Comparison of ENCODE assay signal across 8 mouse cellular contexts in the genomic region with DNA sequence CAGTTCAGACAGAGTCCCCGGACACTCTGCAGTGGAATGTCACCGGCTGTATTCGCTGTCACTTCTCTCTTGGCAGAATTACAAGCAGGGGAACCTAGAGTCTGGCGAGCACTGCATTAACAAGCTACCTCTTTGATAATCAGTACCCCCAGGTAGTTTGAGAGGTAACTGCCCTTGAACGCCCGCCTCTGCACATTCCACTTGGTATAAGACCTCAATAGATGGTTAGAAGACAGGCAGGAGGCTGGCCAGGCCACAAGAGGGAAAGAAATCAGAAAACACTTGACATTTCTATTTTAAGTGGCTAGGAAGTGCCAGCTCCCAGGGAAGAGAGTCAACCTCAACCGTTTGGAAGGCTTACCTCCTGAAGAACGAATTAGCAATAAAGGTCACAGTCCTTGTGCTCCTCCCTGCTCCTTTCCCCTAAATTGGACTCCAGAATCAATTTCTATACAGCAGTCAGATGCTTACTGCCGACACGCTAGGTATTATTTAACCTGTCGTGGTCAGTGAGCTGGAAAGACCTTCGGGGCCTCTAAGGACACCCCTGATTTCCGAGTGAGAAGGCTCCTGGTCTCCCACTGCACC. TPM values are rescaled to one million over a fixed set of nuclear protein-coding genes. Genes with fewer than 3 reads are reported as not detected.
A peak's percentile ranks its signal among the peaks of the same experiment; 100 is the strongest.
DNase-seq lines count a peak whose midpoint lies in the region; ATAC-seq and TF ChIP-seq lines count a peak whose summit lies in the region.

No protein-coding gene starts in this region.

- DNase-seq in brain, embryonic 14.5 days (ENCODE audit: low read depth): peak; percentile 47
- peak; percentile 50 to 65 for DNase-seq in kidney, postnatal 25 days
- no peak for DNase-seq in thymus, postnatal 25 days
- DNase-seq in right cerebral cortex, postnatal 36 days (ENCODE audit: low spot score in 2 of 2): no peak
- DNase-seq in ovary, postnatal 10 days (ENCODE audit: low spot score): no peak

- TF ChIP-seq CTCF in E14TG2a.4 (conservative IDR thresholded peaks at IDR 0.05; ENCODE audit: low read length): no peak
- TF ChIP-seq CTCF in brain, embryonic 14.5 days (IDR thresholded peaks at IDR 0.05; ENCODE audit: borderline replicate concordance, extremely low read depth, insufficient read depth, insufficient read length): no peak

- no peak for TF ChIP-seq POLR2A in brain, embryonic 14.5 days (IDR thresholded peaks at IDR 0.05; ENCODE audit: borderline replicate concordance, extremely low read depth, insufficient read depth, insufficient read length, poor library complexity, severe bottlenecking)

- H3K9me3 ChIP-seq in E14TG2a.4 (ENCODE audit: low read length): no peaks in the 10 kb centered on the region
- no peaks in the 10 kb centered on the region for H3K9me3 ChIP-seq in heart, embryonic 15.5 days (replicated peaks)
- no peaks in the 10 kb centered on the region for H3K9me3 ChIP-seq in midbrain, embryonic 12.5 days

- peak overlapping the region; percentile 97 for H3K27ac ChIP-seq in heart, embryonic 15.5 days
- H3K27ac ChIP-seq in midbrain, embryonic 12.5 days (replicated peaks): peak overlapping the region; percentile 79

- peak overlapping the region; percentile 80 for H3K4me2 ChIP-seq in heart, embryonic 15.5 days
- H3K4me2 ChIP-seq in midbrain, embryonic 12.5 days (replicated peaks): peak overlapping the region; percentile 66

- H3K36me3 ChIP-seq in E14TG2a.4 (ENCODE audit: insufficient read depth, low read length): no peaks in the 10 kb centered on the region
- no peaks in the 10 kb centered on the region for H3K36me3 ChIP-seq in heart, embryonic 15.5 days
- no peaks in the 10 kb centered on the region for H3K36me3 ChIP-seq in midbrain, embryonic 12.5 days

- WGBS in heart, embryonic 15.5 days: 28% methylated on average over 13 of the region's 13 CpGs
- 49% methylated on average over 13 of the region's 13 CpGs for WGBS in midbrain, embryonic 12.5 days

- H3K4me3 ChIP-seq in E14TG2a.4 (replicated peaks; ENCODE audit: low read length): peak overlapping the region; percentile 88
- H3K4me3 ChIP-seq in heart, embryonic 15.5 days: peak overlapping the region; percentile 60
- peak overlapping the region; percentile 74 for H3K4me3 ChIP-seq in midbrain, embryonic 12.5 days

- H3K27me3 ChIP-seq in E14TG2a.4 (ENCODE audit: insufficient read depth, low read length): peaks cover 4% of the 10 kb centered on the region; the same call in 1 of the 2 replicates
- no peaks in the 10 kb centered on the region for H3K27me3 ChIP-seq in heart, embryonic 15.5 days
- no peaks in the 10 kb centered on the region for H3K27me3 ChIP-seq in midbrain, embryonic 12.5 days

- H3K9ac ChIP-seq in heart, embryonic 15.5 days: peak overlapping the region; percentile 77
- peak overlapping the region; percentile 85 for H3K9ac ChIP-seq in midbrain, embryonic 12.5 days (replicated peaks)

- peaks cover 55% of the 10 kb centered on the region for H3K4me1 ChIP-seq in E14TG2a.4 (replicated peaks; ENCODE audit: low read depth, low read length)
- peaks cover 42% of the 10 kb centered on the region for H3K4me1 ChIP-seq in heart, embryonic 15.5 days (replicated peaks)
- H3K4me1 ChIP-seq in midbrain, embryonic 12.5 days: peaks cover 22% of the 10 kb centered on the region

- ATAC-seq in heart, embryonic 15.5 days (replicated peaks; ENCODE audit: insufficient number of reproducible peaks, insufficient read depth, low FRiP score, low read depth): 0 out of 2 replicates have a peak, but pooled peaks have one; percentile 18
- ATAC-seq in midbrain, embryonic 12.5 days (ENCODE audit: low FRiP score, low read depth): no peak

RNA-seq across cellular contexts. Expression of a gene that starts 1.2 kb away (rescaled TPM):
- polyA plus RNA-seq in brain, embryonic 14.5 days (2012; rRNA removed): 56.0 and 61.9 TPM in 2 replicates
- 36.7 and 38.8 TPM in 2 replicates for polyA plus RNA-seq in heart, embryonic 15.5 days (2015; fragmentation: Nextera tagmentation; extraction: Ambion mirVana)
- polyA plus RNA-seq in midbrain, embryonic 12.5 days (2016; fragmentation: Nextera tagmentation; extraction: Ambion mirVana): 42.4 and 47.0 TPM in 2 replicates

RNA-seq across cellular contexts. Expression of a gene that starts 47.0 kb away (rescaled TPM):
- polyA plus RNA-seq in brain, embryonic 14.5 days (2012; rRNA removed): 24.7 and 24.8 TPM in 2 replicates
- polyA plus RNA-seq in heart, embryonic 15.5 days (2015; fragmentation: Nextera tagmentation; extraction: Ambion mirVana): 18.0 and 22.5 TPM in 2 replicates
- 15.5 and 17.0 TPM in 2 replicates for polyA plus RNA-seq in midbrain, embryonic 12.5 days (2016; fragmentation: Nextera tagmentation; extraction: Ambion mirVana)

RNA-seq across cellular contexts. Expression of a gene that starts 48.1 kb away (rescaled TPM):
- polyA plus RNA-seq in brain, embryonic 14.5 days (2012; rRNA removed): 24.2 and 36.4 TPM in 2 replicates
- polyA plus RNA-seq in heart, embryonic 15.5 days (2015; fragmentation: Nextera tagmentation; extraction: Ambion mirVana): 20.1 and 26.4 TPM in 2 replicates
- polyA plus RNA-seq in midbrain, embryonic 12.5 days (2016; fragmentation: Nextera tagmentation; extraction: Ambion mirVana): 27.9 and 30.9 TPM in 2 replicates

RNA-seq across cellular contexts. Expression of a gene that starts 57.4 kb away (rescaled TPM):
- 1.5 and 2.5 TPM in 2 replicates for polyA plus RNA-seq in brain, embryonic 14.5 days (2012; rRNA removed)
- polyA plus RNA-seq in heart, embryonic 15.5 days (2015; fragmentation: Nextera tagmentation; extraction: Ambion mirVana): 12.7 and 17.2 TPM in 2 replicates
- polyA plus RNA-seq in midbrain, embryonic 12.5 days (2016; fragmentation: Nextera tagmentation; extraction: Ambion mirVana): 3.7 and 4.4 TPM in 2 replicates

RNA-seq across cellular contexts. Expression of a gene that starts 58.1 kb away (rescaled TPM):
- 124 and 127 TPM in 2 replicates for polyA plus RNA-seq in brain, embryonic 14.5 days (2012; rRNA removed)
- polyA plus RNA-seq in heart, embryonic 15.5 days (2015; fragmentation: Nextera tagmentation; extraction: Ambion mirVana): 103 and 104 TPM in 2 replicates
- 137 and 149 TPM in 2 replicates for polyA plus RNA-seq in midbrain, embryonic 12.5 days (2016; fragmentation: Nextera tagmentation; extraction: Ambion mirVana)

Comparison
In these comparisons a context has a peak if more than half of its experiments do, and no peak if none do; other contexts are left out.
1. DNase-seq: peak in brain, embryonic 14.5 days (single experiment) and kidney, postnatal 25 days (2 of 2); none in thymus, postnatal 25 days (single experiment), right cerebral cortex, postnatal 36 days (0 of 2) and ovary, postnatal 10 days (single experiment).
2. Peak in every context shown above with its lines, with median percentiles within 50 percentile points of each other: H3K4me3 ChIP-seq.